Mouse (Mus musculus) bone marrow macrophage, adult 2 months (primary cell): ENCODE measurements around the gene Gm48552. TPM values are rescaled to one million over a fixed set of nuclear protein-coding genes. Genes with fewer than 3 reads are reported as not detected.

Experiments used
- H3K27ac ChIP-seq: 2 replicates; pipeline ENCODE4 v1.5.1; 2012; ENCODE audit warnings: low read depth, low read length; ENCODE audit not compliant: insufficient read depth
- H3K4me1 ChIP-seq: 2 replicates; pipeline ENCODE4 v1.6.1; 2012; ENCODE audit warnings: low read length; ENCODE audit not compliant: control insufficient read depth, insufficient read depth
- H3K4me3 ChIP-seq: 2 replicates; pipeline ENCODE4 v1.5.1; 2012; ENCODE audit warnings: mild to moderate bottlenecking, low read length, moderate library complexity; ENCODE audit not compliant: insufficient read depth
- CTCF ChIP-seq: IDR thresholded peaks from 2 replicates; pipeline ENCODE4 v1.5.1; 2012; ENCODE audit warnings: low read depth, mild to moderate bottlenecking, low read length, moderate library complexity
- POLR2A ChIP-seq: IDR thresholded peaks from 2 replicates; pipeline ENCODE4 v1.6.1; 2012; ENCODE audit warnings: mild to moderate bottlenecking, low read depth, low read length, borderline replicate concordance
- polyA plus RNA-seq: library from polyadenylated mRNA; stranded (reverse); fragments of >200 nt; gene quantifications from 2 replicates; pipeline ENCODE4 v1.2.4, GENCODE M21; 2012; ENCODE audit not compliant: missing spikeins, insufficient read depth, insufficient read length

Gene Gm48552
- polyA plus RNA-seq, 1 experiment: not detected

DNA sequence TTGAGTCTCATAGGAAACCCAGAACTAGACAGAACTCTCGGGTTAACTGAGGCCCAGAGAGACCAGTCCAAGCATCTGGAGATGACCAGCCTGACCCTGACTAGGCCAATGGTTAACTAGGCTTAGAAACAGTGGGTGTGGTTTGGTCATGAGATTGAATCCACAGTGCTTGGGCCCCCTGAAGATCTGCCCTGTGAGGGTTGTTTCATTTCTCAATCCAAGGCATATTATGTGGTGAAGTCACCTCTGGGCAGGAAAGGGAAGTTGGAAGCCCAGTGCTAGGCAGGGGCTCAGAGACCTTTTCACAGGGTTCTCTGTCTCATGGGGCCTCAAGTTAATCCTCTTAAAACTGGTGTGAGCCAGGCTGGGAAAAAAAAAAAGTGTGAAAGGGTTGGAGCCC is 30.0 kb upstream of the Gm48552 start:
- Histone ChIP-seq H3K27ac (peak overlapping the region; percentile 99), H3K4me3 (peak overlapping the region; percentile 76), H3K4me1 (peaks cover 37% of the 10 kb centered on the region)
- TF ChIP-seq CTCF (no peak), POLR2A (no peak)

DNA sequence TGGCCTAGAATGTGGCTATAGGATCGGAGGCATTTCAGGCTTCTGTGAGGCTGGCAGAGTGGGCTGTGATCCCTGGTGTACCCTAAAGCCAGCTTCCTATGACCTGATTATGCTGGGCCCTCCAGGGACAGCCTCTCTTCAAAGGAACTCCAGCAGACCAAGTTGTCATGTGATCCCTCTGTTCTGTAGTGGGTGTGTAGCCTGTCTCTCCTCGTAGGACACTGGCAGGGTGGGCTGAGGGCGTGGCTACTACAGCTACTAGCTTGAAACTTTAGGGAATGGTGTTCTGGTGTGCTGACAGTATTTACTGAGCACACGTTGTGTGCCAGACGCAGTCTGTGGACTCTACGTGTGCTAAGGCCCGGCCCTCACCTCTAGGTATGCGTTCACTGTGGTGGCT is 28.1 kb upstream of the Gm48552 start:
- Histone ChIP-seq H3K27ac (peak overlapping the region; percentile 99), H3K4me3 (peak overlapping the region; percentile 76), H3K4me1 (peaks cover 35% of the 10 kb centered on the region)
- TF ChIP-seq CTCF (no peak), POLR2A (no peak)

DNA sequence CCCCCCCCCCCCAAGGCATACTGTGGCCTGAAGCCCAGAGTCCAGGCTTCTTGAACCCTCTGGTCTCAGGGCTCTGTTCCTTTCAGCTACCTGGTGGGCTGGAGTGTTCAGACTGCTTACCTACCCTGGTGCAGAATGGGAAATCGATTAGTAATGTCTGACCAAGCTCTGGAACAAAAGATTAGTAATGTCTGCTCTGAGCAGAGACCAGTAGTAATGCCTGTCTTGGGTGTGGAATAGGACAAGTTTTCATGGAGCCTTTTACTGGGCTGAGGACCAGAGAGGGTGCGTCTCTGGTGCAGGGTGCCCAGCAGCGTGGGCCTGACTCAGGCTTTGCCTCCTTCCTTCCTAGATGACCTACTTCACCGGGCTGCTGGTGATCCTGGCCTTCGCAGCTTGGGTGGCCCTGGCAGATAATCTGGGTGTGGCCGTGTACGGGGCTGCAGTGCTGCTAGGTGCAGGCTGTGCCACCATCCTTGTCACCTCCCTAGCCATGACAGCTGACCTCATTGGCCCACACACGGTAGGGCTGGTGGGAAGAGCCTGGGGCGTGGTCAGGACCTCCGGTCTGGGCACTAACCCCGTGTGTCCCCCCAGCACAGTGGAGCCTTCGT is 26.4 kb upstream of the Gm48552 start:
- TF ChIP-seq CTCF (no peak), POLR2A (no peak)
- peaks cover 30% of the 10 kb centered on the region for H3K4me1 ChIP-seq
- H3K27ac ChIP-seq: peak overlapping the region; percentile 5; the same call in 1 of the 2 replicates
- H3K4me3 ChIP-seq: no peak overlapping the region

DNA sequence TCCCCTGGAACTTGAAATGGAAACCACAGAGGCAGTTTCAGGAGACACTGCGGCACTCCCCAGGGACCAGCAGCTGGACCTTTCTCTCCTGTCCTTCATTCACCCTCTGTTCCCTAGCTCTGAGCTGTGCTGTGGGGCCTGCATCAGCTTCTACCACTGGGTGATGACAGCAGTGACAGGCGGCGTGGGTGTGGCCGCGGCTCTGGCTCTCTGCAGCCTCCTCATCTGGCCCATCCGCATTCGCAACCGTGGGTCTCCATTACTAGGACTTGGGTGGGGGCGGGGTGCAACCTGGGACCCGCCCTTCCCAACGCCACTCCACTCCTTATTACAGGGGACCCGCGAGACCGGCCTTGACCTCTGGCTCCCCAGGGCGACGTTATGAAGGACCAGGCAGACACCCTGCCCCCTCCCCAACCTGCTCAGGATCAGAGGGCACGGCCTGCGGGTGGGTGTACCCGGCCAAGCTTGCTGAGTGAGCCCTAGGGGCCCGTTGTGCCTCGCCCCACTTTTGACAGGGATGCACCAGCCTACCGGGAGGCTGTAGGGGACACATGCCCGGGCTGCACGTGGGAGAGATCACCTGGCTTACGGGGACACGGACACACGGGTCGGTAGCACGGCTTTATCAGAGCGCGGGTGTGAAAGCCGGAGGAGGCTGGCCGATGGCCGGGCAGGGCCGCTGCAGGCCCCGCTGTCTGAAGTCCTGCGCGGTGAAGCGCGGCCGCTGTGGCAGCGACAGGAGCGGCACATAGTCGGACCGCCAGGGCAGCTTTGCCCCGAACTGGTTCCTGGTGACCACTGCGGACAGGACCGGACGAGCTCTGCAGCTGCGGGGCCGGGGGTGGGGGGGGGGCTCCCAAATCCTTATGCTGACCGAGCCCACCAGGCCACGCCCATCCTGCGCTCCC is 25.1 kb upstream of the Gm48552 start:
- Histone ChIP-seq H3K4me1 (peaks cover 30% of the 10 kb centered on the region), H3K27ac (no peak overlapping the region), H3K4me3 (no peak overlapping the region)
- no peak for TF ChIP-seq POLR2A
- no peak for TF ChIP-seq CTCF

DNA sequence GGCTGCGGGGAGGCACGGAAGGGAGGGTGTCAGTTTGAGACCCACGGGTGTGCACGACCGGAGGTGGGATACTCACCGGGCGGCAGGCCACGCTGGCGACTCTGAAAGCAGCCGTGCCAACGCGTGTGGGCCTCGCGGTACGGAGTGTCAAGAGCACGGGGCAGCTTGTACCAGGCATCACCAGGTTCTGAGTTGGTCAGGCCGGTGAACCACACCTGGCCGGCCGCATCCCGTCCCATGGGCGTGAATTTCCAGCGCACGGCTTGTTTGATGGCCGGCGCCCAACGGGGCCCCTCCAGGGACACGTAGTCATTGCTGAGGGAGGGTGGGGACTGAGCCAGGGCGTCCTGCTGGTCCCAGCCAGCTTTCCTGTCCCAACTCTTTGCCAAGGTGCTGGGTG is 24.1 kb upstream of the Gm48552 start:
- TF ChIP-seq POLR2A (no peak), CTCF (no peak)
- Histone ChIP-seq H3K27ac (no peak overlapping the region), H3K4me3 (no peak overlapping the region), H3K4me1 (peaks cover 30% of the 10 kb centered on the region)

DNA sequence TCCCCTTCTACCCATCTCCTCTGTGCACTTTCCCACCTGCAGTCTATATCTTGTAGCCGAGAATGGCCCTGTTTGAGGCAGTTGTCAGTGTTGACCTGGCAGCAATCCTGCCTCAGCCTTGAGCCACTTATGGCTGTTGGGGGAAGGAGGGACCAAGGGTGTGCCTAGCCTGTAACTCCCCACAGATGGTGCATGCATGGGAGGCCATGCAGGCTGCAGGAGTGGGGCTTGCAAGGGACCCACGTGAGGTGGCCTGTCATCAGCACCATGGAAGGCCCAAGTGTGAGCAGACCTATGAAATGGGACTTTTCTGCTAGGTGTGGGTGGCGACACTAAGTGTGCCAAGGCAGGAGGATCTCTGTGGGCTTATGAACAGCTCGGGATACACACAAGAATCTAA is 23.7 kb upstream of the Gm48552 start:
- H3K4me1 ChIP-seq: peaks cover 30% of the 10 kb centered on the region
- no peak overlapping the region for H3K4me3 ChIP-seq
- peak overlapping the region; percentile 37 for H3K27ac ChIP-seq
- TF ChIP-seq CTCF: no peak
- TF ChIP-seq POLR2A: no peak

DNA sequence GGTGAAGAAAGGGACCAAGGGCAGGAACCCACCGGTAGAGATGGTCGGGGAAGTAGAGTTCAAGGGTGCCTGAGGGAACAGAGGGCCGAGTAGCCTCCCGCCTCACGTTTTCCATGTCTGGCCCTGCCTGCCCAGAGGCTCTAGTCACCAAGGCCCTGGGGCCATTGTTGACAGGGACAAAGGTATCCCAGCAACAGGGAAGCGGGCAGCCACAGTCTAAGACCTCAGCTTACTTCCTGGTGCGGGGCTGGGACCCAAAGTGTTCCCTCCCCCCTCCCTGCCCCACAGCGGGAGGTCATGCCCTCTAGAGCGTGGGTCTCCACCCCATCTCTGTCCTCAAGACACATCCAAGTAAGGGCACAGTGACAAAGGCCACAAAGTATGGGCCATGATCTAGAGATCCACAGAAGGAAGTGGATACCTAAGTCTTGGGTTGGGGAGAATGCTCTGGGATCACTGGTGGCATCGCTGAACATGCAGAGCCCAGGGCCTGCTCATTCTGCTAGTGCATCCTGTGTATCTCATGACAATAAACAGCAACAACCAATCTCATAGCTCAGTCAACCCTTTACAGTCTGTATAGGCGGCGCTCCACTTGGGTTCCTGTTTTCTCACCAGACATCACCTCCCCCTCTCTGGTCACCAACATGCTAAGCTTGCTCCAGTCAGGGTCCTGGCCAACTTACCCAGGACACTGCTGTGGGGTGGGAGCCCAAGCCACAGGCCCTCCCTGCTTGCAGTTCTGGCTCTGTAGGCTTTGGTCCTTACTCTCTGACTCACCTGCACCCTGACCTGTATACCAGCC is 22.9 kb upstream of the Gm48552 start, which contains the start of gene 4930404N11Rik:
Gene 4930404N11Rik (minus strand): TSS at position 145 of the 805 bp plus-strand sequence.
- H3K4me1 ChIP-seq: peaks cover 28% of the 10 kb centered on the region
- TF ChIP-seq POLR2A (no peak), CTCF (no peak)
- H3K27ac ChIP-seq: peak within 1 kb of the TSS; percentile 37
- H3K4me3 ChIP-seq: no peak within 1 kb of the TSS

DNA sequence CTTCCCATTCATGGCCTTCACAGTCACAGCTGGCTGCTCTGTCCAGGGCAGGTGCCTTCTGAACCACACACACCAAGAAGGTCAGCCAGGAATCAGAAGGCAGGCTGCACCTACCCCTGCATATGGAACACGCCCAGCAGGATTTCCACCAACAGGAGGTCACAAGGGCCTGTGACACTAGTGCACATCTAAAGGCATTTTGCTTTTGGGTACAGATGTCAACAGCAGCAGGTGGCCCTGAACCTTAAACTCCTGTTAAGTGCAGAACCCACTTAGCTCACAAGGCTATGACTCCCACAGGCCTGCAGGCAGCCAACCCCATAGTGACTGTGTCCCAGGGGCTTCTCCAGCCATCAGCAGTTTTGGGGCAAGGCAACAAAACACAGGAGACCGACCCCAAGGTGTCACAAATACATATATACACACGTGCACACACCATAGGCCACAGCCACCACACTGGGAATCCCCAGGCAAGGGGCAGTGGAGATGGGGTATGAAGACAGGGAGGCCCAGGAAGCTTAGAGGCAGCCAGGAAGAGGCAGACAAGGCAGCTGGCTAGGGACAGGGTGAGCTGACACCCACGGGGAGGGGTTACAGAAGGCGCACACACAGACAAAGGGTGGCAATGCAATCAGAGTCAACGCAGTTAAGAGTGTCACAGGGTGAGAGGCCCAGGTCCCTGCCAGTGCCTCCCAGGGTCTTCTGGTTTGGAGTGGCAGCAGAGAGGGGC is 22.2 kb upstream of the Gm48552 start:
- Histone ChIP-seq H3K27ac (peak overlapping the region; percentile 37), H3K4me1 (peaks cover 21% of the 10 kb centered on the region), H3K4me3 (no peak overlapping the region)
- TF ChIP-seq POLR2A (no peak), CTCF (no peak)

DNA sequence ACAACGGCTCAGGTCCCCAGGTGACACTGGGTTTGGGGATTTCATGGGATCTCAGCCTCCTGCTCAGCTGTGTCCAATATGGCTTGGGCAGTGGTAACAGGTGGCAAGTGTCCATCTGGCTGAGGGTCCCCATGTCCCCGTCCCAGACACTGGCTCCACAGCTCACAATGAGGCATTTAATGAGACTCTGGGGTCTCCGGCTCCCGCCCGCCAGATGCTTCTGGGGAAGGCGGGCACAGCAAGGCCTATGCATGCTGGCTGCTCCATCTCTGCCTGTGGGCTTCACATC is 21.7 kb upstream of the Gm48552 start:
- Histone ChIP-seq H3K4me1 (peaks cover 18% of the 10 kb centered on the region), H3K27ac (0 out of 2 replicates have a peak overlapping the region, but pooled peaks have one; percentile 37), H3K4me3 (no peak overlapping the region)
- TF ChIP-seq POLR2A: no peak
- no peak for TF ChIP-seq CTCF

DNA sequence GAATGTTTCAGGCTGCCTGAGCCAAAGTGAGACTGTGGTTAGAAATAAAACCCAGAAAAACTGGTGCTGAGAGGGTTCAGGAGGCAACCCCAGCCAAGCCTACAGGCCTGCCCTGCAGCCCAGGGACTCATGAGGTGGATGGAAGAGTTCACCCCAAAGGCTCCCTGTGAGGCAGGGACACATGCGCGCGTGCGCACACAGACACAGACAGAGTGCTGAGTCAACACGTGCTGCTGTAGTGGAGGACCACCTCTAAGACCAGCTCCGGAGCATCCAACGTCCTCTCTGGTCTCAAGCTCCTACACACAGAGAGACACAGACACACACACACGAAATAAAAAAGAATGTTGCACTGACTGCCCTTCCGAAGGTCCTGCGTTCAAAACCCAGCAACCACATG is 13.5 kb upstream of the Gm48552 start:
- no peak overlapping the region for H3K27ac ChIP-seq
- TF ChIP-seq CTCF (no peak), POLR2A (no peak)
- H3K4me3 ChIP-seq: no peak overlapping the region
- peaks cover 15% of the 10 kb centered on the region for H3K4me1 ChIP-seq
